Mouse (Mus musculus): Measurements from ENCODE around the gene 2310022A10Rik. TPM values are rescaled to one million over a fixed set of nuclear protein-coding genes. Genes with fewer than 3 reads are reported as not detected.

The 2310022A10Rik gene
- polyA plus RNA-seq, 1 experiment from 2014 or later: 35.8 TPM

DNA sequence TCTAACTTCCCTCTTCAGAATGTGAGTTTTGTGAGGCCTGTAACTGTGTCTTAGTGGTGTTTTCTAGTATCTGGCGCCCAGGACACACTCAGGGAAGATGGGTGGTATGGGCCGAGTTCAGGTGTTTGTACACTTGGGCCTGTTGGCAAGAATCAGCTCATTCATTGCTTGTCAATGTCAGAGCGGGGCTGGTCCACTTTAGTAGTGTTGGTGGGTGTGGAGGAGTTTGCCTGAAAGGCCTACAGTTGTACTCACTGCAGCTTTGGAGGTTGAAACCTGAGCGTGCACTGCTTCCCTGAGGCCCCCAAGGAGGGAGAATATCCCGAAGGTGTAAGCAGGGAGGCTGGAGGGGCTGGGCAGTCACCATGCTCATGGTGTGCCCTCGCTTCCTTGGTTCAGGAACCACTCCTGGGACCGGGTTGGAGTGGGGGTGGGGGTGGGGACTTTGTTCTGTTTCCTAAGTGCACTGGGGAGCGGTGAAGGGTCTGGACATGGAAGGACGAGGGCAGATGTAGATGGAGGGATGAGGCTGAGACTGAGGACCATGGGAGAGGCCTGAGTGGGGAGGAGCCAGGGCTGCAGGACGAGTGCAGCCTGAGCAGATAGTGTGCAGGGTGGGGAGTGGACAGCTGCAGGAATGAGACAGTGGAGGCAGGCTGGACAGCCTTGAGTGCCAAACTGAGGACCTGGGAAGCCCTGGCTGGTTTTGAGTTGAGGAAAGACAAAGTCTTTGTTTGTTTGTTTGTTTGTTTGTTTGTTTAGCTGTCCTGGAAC lies 53.6 kb downstream of the 2310022A10Rik start:
- peak; percentile 47; the same call in 1 of the 2 replicates for ATAC-seq (ENCODE audit: insufficient number of reproducible peaks, insufficient read depth, low FRiP score, low TSS enrichment)
- Histone ChIP-seq H3K9ac (no peak overlapping the region), H3K4me2 (replicated peaks) (no peak overlapping the region), H3K27ac (peak overlapping the region; percentile 25; the same call in 1 of the 2 replicates), H3K9me3 (no peaks in the 10 kb centered on the region), H3K4me1 (peaks cover 25% of the 10 kb centered on the region), H3K36me3 (peaks cover 33% of the 10 kb centered on the region), H3K27me3 (no peaks in the 10 kb centered on the region), H3K4me3 (no peak overlapping the region)
- WGBS: 49% methylated on average over 10 of the region's 10 CpGs

DNA sequence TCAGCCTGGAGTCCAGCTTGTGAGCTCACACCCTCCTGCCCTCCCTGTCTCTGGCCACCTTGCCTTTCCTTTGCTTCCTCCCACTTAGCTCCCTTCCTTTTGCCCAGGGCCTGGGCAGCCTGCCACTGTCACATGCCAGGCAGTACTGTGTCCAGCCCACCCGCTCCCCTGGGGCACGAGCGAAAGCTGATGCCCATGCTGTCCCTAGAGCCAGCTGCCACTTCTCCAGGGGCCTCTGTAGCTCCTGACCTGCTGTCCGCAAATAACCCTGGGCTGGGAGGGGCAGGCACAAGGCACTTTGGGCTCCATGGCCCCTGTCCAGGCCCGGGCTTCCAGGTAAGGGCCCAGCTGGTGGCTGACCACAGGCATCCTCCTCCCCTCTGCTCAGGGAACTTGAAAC lies 54.5 kb downstream of the 2310022A10Rik start:
- H3K4me2 ChIP-seq (replicated peaks): no peak overlapping the region

DNA sequence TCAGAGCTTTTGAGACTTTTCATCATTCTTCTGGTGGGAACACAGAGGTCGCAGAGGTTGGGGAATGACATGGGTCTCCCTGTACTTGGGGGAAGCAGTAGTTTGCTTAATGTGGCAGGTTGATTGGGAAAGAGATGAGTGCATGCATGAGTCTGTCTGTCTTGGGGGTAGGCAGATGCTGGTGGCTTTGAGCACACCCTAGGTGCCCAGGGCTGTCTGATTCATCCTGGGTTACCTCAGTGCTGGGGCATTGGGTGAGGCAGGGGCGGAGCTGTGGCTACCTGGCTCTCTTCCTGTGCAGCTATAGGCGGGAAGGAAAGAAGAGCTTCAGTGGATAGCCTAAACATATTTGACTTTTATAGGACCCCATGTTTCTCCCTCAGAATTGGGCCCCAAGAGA lies 55.1 kb downstream of the 2310022A10Rik start:
- ATAC-seq (ENCODE audit: insufficient number of reproducible peaks, insufficient read depth, low FRiP score, low TSS enrichment): no peak
- peaks cover 21% of the 10 kb centered on the region for H3K4me1 ChIP-seq
- H3K9me3 ChIP-seq: no peaks in the 10 kb centered on the region
- no peaks in the 10 kb centered on the region for H3K27me3 ChIP-seq
- H3K9ac ChIP-seq: no peak overlapping the region
- no peak overlapping the region for H3K4me2 ChIP-seq (replicated peaks)
- H3K4me3 ChIP-seq: no peak overlapping the region
- H3K27ac ChIP-seq: no peak overlapping the region
- peaks cover 33% of the 10 kb centered on the region for H3K36me3 ChIP-seq
- 93% methylated on average over 3 of the region's 3 CpGs for WGBS

More for the DNA sequence above, 54.5 kb downstream of the 2310022A10Rik start:
- Histone ChIP-seq H3K4me1 (peaks cover 21% of the 10 kb centered on the region), H3K27ac (no peak overlapping the region; the same call in 1 of the 2 replicates), H3K27me3 (no peaks in the 10 kb centered on the region), H3K9me3 (no peaks in the 10 kb centered on the region), H3K36me3 (peaks cover 33% of the 10 kb centered on the region), H3K9ac (no peak overlapping the region), H3K4me3 (no peak overlapping the region)
- WGBS: 68% methylated on average over 5 of the region's 5 CpGs
- ATAC-seq (ENCODE audit: insufficient number of reproducible peaks, insufficient read depth, low FRiP score, low TSS enrichment): no peak

DNA sequence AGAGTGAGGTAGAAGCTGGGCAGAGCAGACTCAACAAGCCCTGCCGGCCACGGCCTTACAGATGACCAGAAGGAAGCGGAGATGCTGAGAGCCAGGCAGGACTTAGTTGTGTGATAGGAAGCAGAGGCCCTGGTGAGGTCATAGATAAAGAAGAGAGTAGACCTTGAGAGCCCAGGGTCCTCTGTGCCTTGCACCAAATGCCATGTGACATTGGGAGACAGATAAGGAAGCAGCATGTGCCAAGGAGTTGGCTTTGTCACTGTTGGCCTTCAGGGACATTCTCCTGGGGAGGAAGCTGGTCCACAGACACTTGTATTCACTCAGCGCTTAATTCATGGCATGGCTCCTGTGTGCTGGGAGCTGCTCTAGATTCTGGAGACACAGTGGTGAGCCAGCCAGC lies 56.3 kb downstream of the 2310022A10Rik start:
- Histone ChIP-seq H3K4me2 (replicated peaks) (no peak overlapping the region), H3K4me3 (no peak overlapping the region), H3K27ac (no peak overlapping the region), H3K4me1 (peaks cover 21% of the 10 kb centered on the region), H3K9me3 (no peaks in the 10 kb centered on the region), H3K27me3 (no peaks in the 10 kb centered on the region), H3K9ac (no peak overlapping the region), H3K36me3 (peaks cover 33% of the 10 kb centered on the region)
- 96% methylated on average over 4 of the region's 4 CpGs for WGBS
- ATAC-seq (ENCODE audit: insufficient number of reproducible peaks, insufficient read depth, low FRiP score, low TSS enrichment): no peak

DNA sequence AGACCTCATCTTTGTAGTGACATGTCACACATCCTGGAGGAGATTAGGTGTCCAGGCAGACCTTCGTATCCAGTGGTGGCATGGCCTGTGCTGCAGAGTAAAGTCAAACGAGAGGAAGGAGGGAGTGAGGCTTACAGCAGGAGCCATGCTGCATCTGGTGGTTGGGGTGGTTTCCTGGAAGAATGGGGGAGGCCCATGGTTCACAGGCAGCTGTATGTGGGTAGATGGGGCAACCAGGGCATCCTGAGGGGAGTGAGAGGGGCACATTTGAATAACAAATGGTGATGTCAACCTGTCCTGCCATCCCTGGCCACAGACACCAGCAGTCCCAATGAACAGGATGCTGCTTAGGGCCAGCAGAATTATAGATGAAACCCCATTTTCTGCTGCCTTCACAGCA lies 56.7 kb downstream of the 2310022A10Rik start:
- peaks cover 33% of the 10 kb centered on the region for H3K36me3 ChIP-seq
- H3K4me1 ChIP-seq: peaks cover 18% of the 10 kb centered on the region
- no peak overlapping the region for H3K4me3 ChIP-seq
- H3K4me2 ChIP-seq (replicated peaks): no peak overlapping the region
- no peaks in the 10 kb centered on the region for H3K9me3 ChIP-seq
- no peak for ATAC-seq (ENCODE audit: insufficient number of reproducible peaks, insufficient read depth, low FRiP score, low TSS enrichment)
- no peak overlapping the region for H3K9ac ChIP-seq
- H3K27me3 ChIP-seq: no peaks in the 10 kb centered on the region
- no peak overlapping the region for H3K27ac ChIP-seq
- 74% methylated on average over 2 of the region's 2 CpGs for WGBS

DNA sequence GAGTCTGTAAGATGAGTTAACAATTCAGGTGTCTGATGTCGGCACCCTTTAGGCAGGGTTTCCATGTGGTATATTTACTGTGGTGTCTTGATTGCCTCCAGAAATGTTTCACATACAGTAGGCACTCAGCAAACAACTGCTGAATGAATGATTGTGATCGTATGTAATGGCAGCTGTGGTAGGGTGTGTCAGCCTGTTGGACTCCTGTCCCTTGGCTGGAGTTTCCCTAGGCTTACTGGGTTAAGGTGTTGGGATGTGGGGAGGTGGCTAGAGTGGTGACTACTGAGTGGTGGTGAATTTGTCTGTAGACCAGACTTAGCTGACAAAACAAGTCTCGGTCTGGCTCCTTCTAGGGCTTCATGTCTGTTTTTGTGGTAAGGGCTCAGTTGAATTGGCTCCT lies 57.3 kb downstream of the 2310022A10Rik start:
- Histone ChIP-seq H3K27me3 (no peaks in the 10 kb centered on the region), H3K4me3 (no peak overlapping the region), H3K36me3 (peaks cover 33% of the 10 kb centered on the region), H3K9me3 (no peaks in the 10 kb centered on the region), H3K27ac (no peak overlapping the region), H3K4me2 (replicated peaks) (no peak overlapping the region), H3K4me1 (peaks cover 17% of the 10 kb centered on the region), H3K9ac (no peak overlapping the region)
- no peak for ATAC-seq (ENCODE audit: insufficient number of reproducible peaks, insufficient read depth, low FRiP score, low TSS enrichment)
- 92% methylated on average over 3 of the region's 3 CpGs for WGBS

DNA sequence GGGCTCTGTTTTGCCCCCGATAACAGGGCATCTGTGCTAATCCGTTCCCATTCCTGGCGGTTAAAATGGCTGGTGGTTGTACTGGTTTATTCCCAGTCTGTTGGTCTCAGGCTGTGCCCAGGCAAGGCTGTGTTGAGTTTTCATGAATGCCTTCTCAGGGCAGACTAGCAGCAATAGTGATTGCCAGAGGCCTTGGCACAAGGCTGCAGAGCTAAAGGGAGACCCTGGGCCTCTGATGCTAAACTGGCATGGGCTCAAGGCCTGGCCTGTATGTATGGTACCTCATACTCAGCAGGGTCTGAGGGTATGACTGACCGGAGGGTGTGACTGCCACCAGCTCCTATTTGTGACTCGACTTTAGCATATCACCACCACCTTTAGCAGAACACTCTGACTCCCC lies 57.8 kb downstream of the 2310022A10Rik start:
- Histone ChIP-seq H3K9ac (no peak overlapping the region), H3K4me3 (no peak overlapping the region), H3K9me3 (no peaks in the 10 kb centered on the region), H3K4me2 (replicated peaks) (no peak overlapping the region), H3K27ac (no peak overlapping the region), H3K36me3 (peaks cover 36% of the 10 kb centered on the region), H3K27me3 (no peaks in the 10 kb centered on the region), H3K4me1 (peaks cover 12% of the 10 kb centered on the region; the same call in 1 of the 2 replicates)
- ATAC-seq (ENCODE audit: insufficient number of reproducible peaks, insufficient read depth, low FRiP score, low TSS enrichment): no peak
- 87% methylated on average over 5 of the region's 5 CpGs for WGBS

DNA sequence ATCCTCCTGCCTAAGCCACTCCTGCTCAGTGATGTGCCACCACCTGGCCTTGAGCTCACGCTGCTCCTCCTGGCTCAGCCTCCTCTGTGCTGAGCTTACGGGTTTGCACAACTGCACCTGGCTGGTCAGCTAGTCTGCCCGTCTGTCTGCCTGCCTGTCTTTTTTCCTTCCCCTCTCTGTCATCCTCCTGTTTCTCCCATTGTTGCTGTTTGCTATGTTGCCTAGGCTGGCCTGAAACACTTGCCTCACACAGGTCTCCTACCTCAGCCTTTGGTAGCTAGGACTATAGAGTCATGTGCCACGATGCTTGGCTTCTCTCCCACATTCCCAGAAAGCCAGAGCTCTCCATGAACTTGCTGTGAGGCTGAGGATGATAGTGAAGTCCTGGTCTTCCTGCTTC lies 59.9 kb downstream of the 2310022A10Rik start:
- 87% methylated on average over 4 of the region's 4 CpGs for WGBS
- Histone ChIP-seq H3K9me3 (no peaks in the 10 kb centered on the region), H3K9ac (no peak overlapping the region), H3K4me3 (no peak overlapping the region), H3K36me3 (peaks cover 55% of the 10 kb centered on the region), H3K27ac (no peak overlapping the region), H3K4me2 (replicated peaks) (no peak overlapping the region), H3K27me3 (no peaks in the 10 kb centered on the region), H3K4me1 (no peaks in the 10 kb centered on the region)
- no peak for ATAC-seq (ENCODE audit: insufficient number of reproducible peaks, insufficient read depth, low FRiP score, low TSS enrichment)

DNA sequence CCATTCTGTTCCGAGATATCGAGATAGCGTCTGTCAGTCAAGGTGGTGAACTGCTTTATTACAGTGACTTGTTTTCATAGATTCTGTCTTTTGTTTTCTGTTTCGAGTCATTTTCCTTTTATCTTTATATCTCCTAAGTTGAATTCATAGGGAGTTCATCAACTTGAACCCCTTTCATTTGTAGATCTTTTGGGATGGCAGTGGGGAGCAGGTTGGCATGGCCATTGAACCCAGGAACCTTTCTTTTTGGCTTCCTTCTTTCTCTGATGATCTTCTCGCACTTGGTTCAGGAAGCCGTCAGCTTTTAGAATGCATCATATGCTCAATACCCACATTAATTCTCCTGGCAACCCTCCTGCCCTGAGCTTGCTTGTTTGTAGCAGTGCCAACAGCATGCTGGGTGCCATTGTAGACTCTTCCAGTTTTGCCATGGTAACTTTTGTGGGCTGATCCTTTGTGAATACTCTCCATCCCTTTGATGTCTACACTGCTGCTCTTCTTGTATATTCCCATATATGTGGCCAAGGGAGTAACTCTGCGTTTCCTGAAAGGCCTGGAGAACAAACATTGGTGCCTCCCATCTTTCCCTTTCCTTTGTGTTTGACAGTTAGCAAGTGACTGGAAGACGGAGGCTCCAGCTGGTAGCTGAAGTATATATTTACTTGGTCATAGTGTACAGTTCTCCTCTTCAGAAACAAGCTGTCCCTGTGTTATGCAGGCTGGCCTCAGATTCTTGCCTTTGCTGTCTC lies 60.9 kb downstream of the 2310022A10Rik start:
- H3K4me3 ChIP-seq: no peak overlapping the region
- H3K9ac ChIP-seq: no peak overlapping the region
- WGBS: 85% methylated on average over 8 of the region's 8 CpGs
- peaks cover 58% of the 10 kb centered on the region for H3K36me3 ChIP-seq
- no peaks in the 10 kb centered on the region for H3K9me3 ChIP-seq
- ATAC-seq (ENCODE audit: insufficient number of reproducible peaks, insufficient read depth, low FRiP score, low TSS enrichment): no peak
- no peaks in the 10 kb centered on the region for H3K4me1 ChIP-seq
- H3K27me3 ChIP-seq: no peaks in the 10 kb centered on the region
- H3K27ac ChIP-seq: no peak overlapping the region
- no peak overlapping the region for H3K4me2 ChIP-seq (replicated peaks)

DNA sequence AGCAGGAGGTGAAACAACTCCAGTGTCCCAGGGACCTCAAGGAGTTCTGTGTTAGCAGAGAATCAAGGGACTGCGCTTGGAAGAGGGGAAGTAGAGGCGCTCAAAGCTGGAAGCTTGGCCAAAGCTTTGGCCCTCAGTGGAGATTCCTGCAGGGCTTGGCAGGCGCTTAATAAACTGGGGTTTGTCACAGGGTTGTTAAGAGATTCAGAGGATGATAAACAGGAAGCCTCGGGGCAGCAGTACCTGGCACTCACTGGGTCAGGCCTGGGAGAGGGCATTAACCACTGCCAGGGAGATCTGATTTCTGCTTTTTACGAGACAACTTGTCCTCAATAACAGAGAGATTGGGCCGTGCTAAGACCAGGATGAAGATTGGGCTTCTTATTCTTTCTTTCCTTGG lies 68.0 kb downstream of the 2310022A10Rik start:
- H3K27me3 ChIP-seq: no peaks in the 10 kb centered on the region
- no peak for ATAC-seq (ENCODE audit: insufficient number of reproducible peaks, insufficient read depth, low FRiP score, low TSS enrichment)
- WGBS: 83% methylated on average over 6 of the region's 6 CpGs
- H3K36me3 ChIP-seq: peaks cover 94% of the 10 kb centered on the region
- no peak overlapping the region for H3K4me3 ChIP-seq
- H3K9me3 ChIP-seq: no peaks in the 10 kb centered on the region
- no peak overlapping the region for H3K9ac ChIP-seq
- H3K27ac ChIP-seq: no peak overlapping the region
- H3K4me2 ChIP-seq (replicated peaks): no peak overlapping the region
- no peaks in the 10 kb centered on the region for H3K4me1 ChIP-seq

DNA sequence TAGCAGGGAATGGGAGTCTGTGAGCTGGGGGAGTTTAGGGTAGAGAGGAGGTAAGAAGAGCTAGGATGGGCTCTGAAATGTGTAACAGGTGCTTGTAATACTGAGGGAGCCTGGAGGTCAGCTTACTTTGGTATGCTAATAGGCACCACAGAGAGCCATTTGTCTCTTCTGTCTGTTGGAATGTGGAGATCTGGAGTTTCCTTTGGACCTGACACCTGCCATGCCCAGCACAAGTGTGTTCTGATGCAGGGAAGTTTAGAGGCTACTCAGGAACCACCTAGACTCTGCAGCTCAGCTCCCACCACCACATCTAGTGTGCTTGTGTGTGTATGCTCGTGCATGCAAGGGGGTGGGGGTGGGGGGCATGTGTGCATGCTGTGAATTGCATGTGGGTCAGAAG lies 69.2 kb downstream of the 2310022A10Rik start:
- no peak for ATAC-seq (ENCODE audit: insufficient number of reproducible peaks, insufficient read depth, low FRiP score, low TSS enrichment)
- Histone ChIP-seq H3K4me1 (no peaks in the 10 kb centered on the region), H3K27me3 (no peaks in the 10 kb centered on the region), H3K4me3 (no peak overlapping the region), H3K9ac (no peak overlapping the region), H3K9me3 (no peaks in the 10 kb centered on the region), H3K4me2 (replicated peaks) (no peak overlapping the region), H3K27ac (no peak overlapping the region), H3K36me3 (peaks cover 91% of the 10 kb centered on the region)
- WGBS: 76% methylated on average over 1 of the region's 1 CpGs

DNA sequence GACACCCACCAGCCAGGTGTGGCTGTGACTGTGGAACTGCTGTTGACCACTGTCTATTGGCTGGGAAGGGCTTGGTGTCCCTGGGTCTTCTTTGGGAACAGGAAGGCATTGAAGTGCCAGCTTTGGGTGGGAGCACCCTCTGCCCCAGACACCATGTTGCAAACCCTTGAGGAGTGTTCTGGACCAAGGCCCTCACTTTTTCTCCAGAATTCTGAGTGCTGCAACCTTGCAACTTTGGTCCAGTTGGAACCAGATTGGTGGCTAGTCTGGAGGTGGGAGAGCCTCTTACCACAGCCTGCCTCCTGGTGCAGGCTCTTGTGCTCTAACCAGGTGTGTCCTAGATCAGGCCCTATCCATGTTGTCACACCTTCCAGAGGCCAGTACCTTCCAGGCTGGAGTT lies 71.9 kb downstream of the 2310022A10Rik start:
- no peak overlapping the region for H3K4me2 ChIP-seq (replicated peaks)
- H3K9ac ChIP-seq: no peak overlapping the region
- no peaks in the 10 kb centered on the region for H3K27me3 ChIP-seq
- peaks cover 92% of the 10 kb centered on the region for H3K36me3 ChIP-seq
- no peak overlapping the region for H3K27ac ChIP-seq
- no peak overlapping the region for H3K4me3 ChIP-seq
- no peaks in the 10 kb centered on the region for H3K4me1 ChIP-seq
- no peaks in the 10 kb centered on the region for H3K9me3 ChIP-seq
- ATAC-seq (ENCODE audit: insufficient number of reproducible peaks, insufficient read depth, low FRiP score, low TSS enrichment): no peak
